In genomic region chr5:96824769-96825327, GRCm38 (mm10) we compare ENCODE assay signal across 22 mouse cellular contexts. TPM values are rescaled to one million over a fixed set of nuclear protein-coding genes. Genes with fewer than 3 reads are reported as not detected.
DNase-seq lines count a peak whose midpoint lies in the region; ATAC-seq lines count a peak whose summit lies in the region.
"Had no signal": no experiment of that assay in that cellular context is flagged by ENCODE, and none has a peak within 500 bp of the region (broad histone marks: within the 10 kb centered on the region; RNA-seq: fewer than 3 reads in every experiment).

No protein-coding gene starts in this region.

- DNase-seq in thymus, postnatal 0 days (ENCODE audit: low spot score), result peak; percentile 26
- no peak for DNase-seq in thymus, postnatal 36 days
- DNase-seq in T-cell, adult 2 months (ENCODE audit: low spot score), result peak; percentile 1
- DNase-seq in frontal cortex, postnatal 36 days (ENCODE audit: low spot score in 2 of 2), result no peak
- no peak for DNase-seq in kidney, adult 9 months
- no peak for DNase-seq in adrenal gland, postnatal 36 days
- DNase-seq: adrenal gland, adult 8-10 months; adrenal gland, postnatal 25 days; B cell, adult 2 months; cerebellum, adult 18-20 months; cerebellum, adult 9-10 months; cerebellum, postnatal 14 days; gastrocnemius, adult 2 months; gastrocnemius, postnatal 14 days; heart, adult 2 months had no signal

- ATAC-seq in inflammation-experienced regulatory T-cells, adult 6 months, result peak; percentile 80
- ATAC-seq: forebrain, embryonic 13.5 days; forebrain, embryonic 16.5 days; hindbrain, embryonic 16.5 days; intestine, postnatal 0 days; Patski had no signal

RNA-seq across cellular contexts. Expression of gene Anxa3, which starts 31.7 kb away (rescaled TPM):
- polyA plus RNA-seq in thymus, postnatal 0 days (2015; fragmentation: Nextera tagmentation; extraction: Ambion mirVana), result 13.9 and 15.0 TPM in 2 replicates
- 1 to 10 TPM in 2 of 3 experiments, under 1 TPM in 1; 0.98 to 1.3 (median 1.2) TPM for polyA plus RNA-seq in inflammation-experienced regulatory T-cells, adult 6 months (2017; shearing (Covaris generic))
- 10 to 100 TPM; 18.3 to 30.3 TPM for total RNA-seq in adrenal gland, postnatal 36 days (2021)
- polyA plus RNA-seq: G1E had no signal

Comparison
In these comparisons a context has a peak if more than half of its experiments do, and no peak if none do; other contexts are left out.
1. DNase-seq: peak in thymus, postnatal 0 days (single experiment) and T-cell, adult 2 months (single experiment); none in thymus, postnatal 36 days (0 of 2), frontal cortex, postnatal 36 days (0 of 2), kidney, adult 9 months (single experiment) and adrenal gland, postnatal 36 days (0 of 2).